Mouse (Mus musculus) kidney, postnatal 0 days (tissue): ENCODE measurements around the gene Dgkq. TPM values are rescaled to one million over a fixed set of nuclear protein-coding genes. Genes with fewer than 3 reads are reported as not detected.

Experiments
- ATAC-seq: fragments of 200-750 bp; cut with Nextera tagmentation; replicated peaks from 2 replicates; pipeline ENCODE4 v1.8.0; 2017; ENCODE audit warnings: low read depth, moderate number of reproducible peaks, moderate TSS enrichment, moderate library complexity; ENCODE audit not compliant: low FRiP score
- DNase-seq: peaks from one replicate; pipeline ENCODE4 v3.0.0-alpha.2; 2016; ENCODE audit warnings: low spot score
- H3K27ac ChIP-seq: fragments of 300-500 bp; sonication (generic); 2 replicates; pipeline ENCODE4 v1.5.1; 2014; ENCODE audit warnings: mild to moderate bottlenecking
- H3K27me3 ChIP-seq: fragments of 300-500 bp; sonication (generic); 2 replicates; pipeline ENCODE4 v1.6.1; 2014; ENCODE audit warnings: low read length, mixed read lengths; ENCODE audit not compliant: insufficient read depth
- H3K36me3 ChIP-seq: fragments of 300-500 bp; sonication (generic); 2 replicates; pipeline ENCODE4 v1.6.1; 2014; ENCODE audit warnings: low read length, mixed read lengths; ENCODE audit not compliant: insufficient read depth
- H3K4me1 ChIP-seq: fragments of 300-500 bp; sonication (generic); replicated peaks from 2 replicates; pipeline ENCODE4 v1.6.1; 2014; ENCODE audit warnings: antibody characterized with exemption, low read length, mixed read lengths; ENCODE audit not compliant: insufficient read depth
- H3K4me2 ChIP-seq: fragments of 300-500 bp; sonication (generic); 2 replicates; pipeline ENCODE4 v1.6.1; 2014; ENCODE audit warnings: mild to moderate bottlenecking, low read length, moderate library complexity, mixed read lengths
- H3K4me3 ChIP-seq: fragments of 300-500 bp; sonication (generic); replicated peaks from 2 replicates; pipeline ENCODE4 v1.5.1; 2014; ENCODE audit warnings: low read depth, low read length
- H3K9ac ChIP-seq: fragments of 300-500 bp; sonication (generic); 2 replicates; pipeline ENCODE4 v1.6.1; 2014; ENCODE audit warnings: low read depth, low read length
- H3K9me3 ChIP-seq: fragments of 300-500 bp; sonication (generic); replicated peaks from 2 replicates; pipeline ENCODE4 v1.6.1; 2016; ENCODE audit warnings: low read length, inconsistent platforms, mixed read lengths
- CTCF ChIP-seq: IDR thresholded peaks from 2 replicates; pipeline ENCODE4 v1.5.1; 2016; ENCODE audit warnings: antibody characterized with exemption, low read depth, mild to moderate bottlenecking, moderate library complexity
- WGBS: fragments of 180-500 bp; shearing (Covaris S2); extraction: QIAGEN DNeasy Blood & Tissue Kit; methylation state at CpG from one replicate; pipeline ENCODE4 v1.1.7; 2014; 5-methylcytosine and 5-hydroxymethylcytosine counted together
- polyA plus RNA-seq: library from polyadenylated mRNA; unstranded; fragments of >200 nt; fragmentation: Nextera tagmentation; extraction: Ambion mirVana; gene quantifications from 2 replicates; pipeline ENCODE4 v1.2.1, GENCODE M21; 2015

Gene Dgkq
- polyA plus RNA-seq, 1 experiment from 2014 or later: 6.9 TPM

DNA sequence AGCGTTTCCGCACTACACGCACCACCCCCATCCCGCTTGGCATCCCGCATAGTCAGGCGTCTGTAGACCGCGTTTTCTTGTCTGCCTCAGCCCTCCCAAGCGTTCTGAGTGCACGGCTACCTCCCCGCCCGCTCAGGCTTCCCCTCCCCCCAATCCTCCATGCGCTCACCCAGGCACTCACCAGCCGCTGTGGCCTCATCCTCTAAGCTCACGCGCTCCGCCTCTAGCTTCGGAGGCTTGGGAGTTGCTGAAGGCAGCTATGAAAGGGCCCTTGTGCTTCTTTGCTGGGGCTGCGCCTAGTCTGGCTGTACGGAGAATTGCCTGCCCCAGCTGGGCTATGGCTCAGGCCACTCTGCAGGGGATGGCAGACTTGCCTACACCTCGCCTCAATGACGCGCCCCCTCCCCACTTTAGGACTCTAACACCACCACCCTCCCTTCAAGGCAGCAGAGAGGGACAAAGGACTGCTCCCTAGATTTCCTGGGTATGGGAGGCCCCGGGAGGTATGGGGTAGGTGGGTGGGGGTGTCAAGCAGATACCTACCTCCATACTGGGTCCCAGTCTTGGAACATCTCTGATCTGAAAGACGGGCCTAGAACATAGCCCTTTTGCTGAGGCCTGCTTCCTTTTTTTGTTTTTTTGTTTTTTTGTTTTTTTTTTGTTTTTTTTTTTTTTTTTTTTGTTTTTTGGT lies 8.3 kb upstream of the Dgkq start:
- DNase-seq (peak; percentile 81), ATAC-seq (peak; percentile 52)
- peak overlapping the region; percentile 54 for H3K9ac ChIP-seq
- H3K36me3 ChIP-seq: 0 out of 2 replicates have a peak, but pooled peaks cover 3% of the 10 kb centered on the region
- peak overlapping the region; percentile 54 for H3K4me2 ChIP-seq
- TF ChIP-seq CTCF: no peak
- peak overlapping the region; percentile 64 for H3K27ac ChIP-seq
- no peaks in the 10 kb centered on the region for H3K9me3 ChIP-seq
- H3K4me1 ChIP-seq: peaks cover 13% of the 10 kb centered on the region; the same call in 1 of the 2 replicates
- WGBS: 5% methylated on average over 25 of the region's 25 CpGs
- no peaks in the 10 kb centered on the region for H3K27me3 ChIP-seq
- H3K4me3 ChIP-seq: peak overlapping the region; percentile 21

DNA sequence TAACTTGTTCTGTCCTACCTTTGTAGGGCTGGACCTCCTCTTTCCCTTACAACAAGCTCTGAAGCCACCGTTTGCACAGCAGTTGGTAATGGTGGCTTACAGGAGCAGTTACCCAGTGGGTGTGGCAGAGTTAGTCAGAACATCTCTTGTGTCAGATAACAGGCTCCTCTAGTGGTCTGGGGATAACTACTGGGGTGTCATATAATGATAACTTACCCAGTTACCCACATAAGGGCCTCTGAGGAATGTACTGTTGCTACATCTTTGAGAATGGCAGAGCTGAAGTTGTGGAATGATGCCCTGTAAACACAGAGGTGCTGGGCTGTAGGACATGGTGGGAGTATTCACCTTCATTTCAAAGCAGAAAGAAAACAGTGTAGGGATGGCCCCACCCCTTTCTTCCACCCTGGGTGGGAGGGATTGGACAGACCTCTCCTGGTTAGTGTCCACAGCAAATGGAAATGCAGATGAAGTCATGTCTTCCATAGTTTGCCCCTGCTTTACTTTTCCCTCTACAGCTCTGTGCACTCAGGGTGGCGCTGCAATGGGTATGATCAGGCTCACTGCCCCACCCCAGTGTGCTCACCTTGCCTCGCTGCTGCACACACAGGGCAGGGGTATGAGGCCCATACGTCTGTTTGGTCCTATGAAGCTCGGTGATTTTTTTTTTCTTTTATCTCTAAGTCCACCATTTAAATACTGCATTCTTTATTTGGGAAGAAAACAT lies 7.5 kb upstream of the Dgkq start:
- no peaks in the 10 kb centered on the region for H3K27me3 ChIP-seq
- H3K27ac ChIP-seq: peak overlapping the region; percentile 64; the same call in 1 of the 2 replicates
- ATAC-seq (peak; percentile 49), DNase-seq (peak; percentile 54)
- WGBS: 11% methylated on average over 5 of the region's 5 CpGs
- peak overlapping the region; percentile 54 for H3K4me2 ChIP-seq
- H3K9me3 ChIP-seq: no peaks in the 10 kb centered on the region
- peak; percentile 9; the same call in 1 of the 2 replicates for TF ChIP-seq CTCF
- H3K36me3 ChIP-seq: 0 out of 2 replicates have a peak, but pooled peaks cover 8% of the 10 kb centered on the region
- H3K9ac ChIP-seq: peak overlapping the region; percentile 54
- H3K4me3 ChIP-seq: peak overlapping the region; percentile 21
- peaks cover 13% of the 10 kb centered on the region; the same call in 1 of the 2 replicates for H3K4me1 ChIP-seq

GRCm38 (mm10) chr5:108675251-108675816 lies 5.9 kb upstream of the Dgkq start, which contains the start of gene Slc26a1:
Slc26a1 (minus strand) TSS chr5:108675569.
- Histone ChIP-seq H3K27me3 (no peaks in the 10 kb centered on the region), H3K4me1 (peaks cover 13% of the 10 kb centered on the region; the same call in 1 of the 2 replicates), H3K9ac (no peak within 1 kb of the TSS), H3K4me3 (no peak within 1 kb of the TSS), H3K4me2 (no peak within 1 kb of the TSS), H3K9me3 (no peaks in the 10 kb centered on the region), H3K27ac (peak within 1 kb of the TSS; percentile 60; the same call in 1 of the 2 replicates), H3K36me3 (0 out of 2 replicates have a peak, but pooled peaks cover 12% of the 10 kb centered on the region)
- 59% methylated on average over 9 of the region's 9 CpGs for WGBS
- ATAC-seq (peak; percentile 56), DNase-seq (no peak)
- no peak for TF ChIP-seq CTCF

GRCm38 (mm10) chr5:108674624-108675023 lies 5.2 kb upstream of the Dgkq start:
- Histone ChIP-seq H3K27ac (peak overlapping the region; percentile 60; the same call in 1 of the 2 replicates), H3K4me3 (no peak overlapping the region), H3K4me2 (no peak overlapping the region), H3K4me1 (peaks cover 17% of the 10 kb centered on the region), H3K9me3 (no peaks in the 10 kb centered on the region), H3K9ac (no peak overlapping the region), H3K36me3 (0 out of 2 replicates have a peak, but pooled peaks cover 12% of the 10 kb centered on the region), H3K27me3 (no peaks in the 10 kb centered on the region)
- no peak for DNase-seq
- no peak for TF ChIP-seq CTCF
- WGBS: 90% methylated on average over 2 of the region's 2 CpGs
- ATAC-seq: 0 out of 2 replicates have a peak, but pooled peaks have one; percentile 14

GRCm38 (mm10) chr5:108671757-108672156 lies 2.3 kb upstream of the Dgkq start:
- H3K9me3 ChIP-seq: no peaks in the 10 kb centered on the region
- WGBS: 94% methylated on average over 12 of the region's 12 CpGs
- no peak for DNase-seq

DNA sequence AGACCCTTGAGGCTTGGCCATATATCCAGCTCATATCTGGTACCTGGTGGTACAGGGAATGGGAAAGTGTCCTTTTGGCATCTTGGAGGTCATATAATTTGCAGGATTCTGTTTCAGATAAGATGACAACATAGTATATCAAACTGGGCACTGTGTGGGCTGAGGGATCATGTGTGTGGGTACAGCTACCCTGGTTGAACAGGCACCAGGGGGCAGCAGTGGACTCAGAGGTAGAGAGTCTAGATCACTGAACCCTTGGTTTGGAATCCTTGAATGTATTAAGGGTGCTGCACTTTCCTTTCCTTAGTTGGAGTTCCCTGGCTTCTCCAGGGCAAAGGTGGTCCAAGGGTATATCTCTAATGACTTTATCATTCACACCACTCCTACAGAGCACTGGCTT lies 1.3 kb upstream of the Dgkq start:
- H3K27ac ChIP-seq: no peak overlapping the region
- peak; percentile 54 for DNase-seq
- no peaks in the 10 kb centered on the region for H3K9me3 ChIP-seq
- 0 out of 2 replicates have a peak, but pooled peaks cover 12% of the 10 kb centered on the region for H3K36me3 ChIP-seq
- H3K9ac ChIP-seq: no peak overlapping the region
- ATAC-seq: 0 out of 2 replicates have a peak, but pooled peaks have one; percentile 21
- H3K4me1 ChIP-seq: peaks cover 11% of the 10 kb centered on the region
- H3K4me3 ChIP-seq: no peak overlapping the region
- peak; percentile 72 for TF ChIP-seq CTCF
- no peak overlapping the region for H3K4me2 ChIP-seq
- H3K27me3 ChIP-seq: no peaks in the 10 kb centered on the region

More at GRCm38 (mm10) chr5:108671757-108672156, 2.3 kb upstream of the Dgkq start:
- 0 out of 2 replicates have a peak, but pooled peaks have one; percentile 16 for TF ChIP-seq CTCF
- no peak for ATAC-seq
- no peak overlapping the region for H3K9ac ChIP-seq
- no peak overlapping the region for H3K4me3 ChIP-seq
- H3K27ac ChIP-seq: no peak overlapping the region
- H3K4me2 ChIP-seq: no peak overlapping the region
- H3K36me3 ChIP-seq: 0 out of 2 replicates have a peak, but pooled peaks cover 12% of the 10 kb centered on the region
- no peaks in the 10 kb centered on the region for H3K27me3 ChIP-seq
- H3K4me1 ChIP-seq: peaks cover 13% of the 10 kb centered on the region
